Mouse (Mus musculus) cerebellum, postnatal 25 days (tissue): ENCODE measurements around the gene Eif2s3x.
A peak's percentile ranks its signal among the peaks of the same experiment; 100 is the strongest.

Experiments
- DNase-seq, 2 experiments: peaks; one replicate each; pipeline ENCODE4 v3.0.0; 2021; ENCODE audit warnings: mixed read lengths in 2 of 2

Eif2s3x gene

DNA sequence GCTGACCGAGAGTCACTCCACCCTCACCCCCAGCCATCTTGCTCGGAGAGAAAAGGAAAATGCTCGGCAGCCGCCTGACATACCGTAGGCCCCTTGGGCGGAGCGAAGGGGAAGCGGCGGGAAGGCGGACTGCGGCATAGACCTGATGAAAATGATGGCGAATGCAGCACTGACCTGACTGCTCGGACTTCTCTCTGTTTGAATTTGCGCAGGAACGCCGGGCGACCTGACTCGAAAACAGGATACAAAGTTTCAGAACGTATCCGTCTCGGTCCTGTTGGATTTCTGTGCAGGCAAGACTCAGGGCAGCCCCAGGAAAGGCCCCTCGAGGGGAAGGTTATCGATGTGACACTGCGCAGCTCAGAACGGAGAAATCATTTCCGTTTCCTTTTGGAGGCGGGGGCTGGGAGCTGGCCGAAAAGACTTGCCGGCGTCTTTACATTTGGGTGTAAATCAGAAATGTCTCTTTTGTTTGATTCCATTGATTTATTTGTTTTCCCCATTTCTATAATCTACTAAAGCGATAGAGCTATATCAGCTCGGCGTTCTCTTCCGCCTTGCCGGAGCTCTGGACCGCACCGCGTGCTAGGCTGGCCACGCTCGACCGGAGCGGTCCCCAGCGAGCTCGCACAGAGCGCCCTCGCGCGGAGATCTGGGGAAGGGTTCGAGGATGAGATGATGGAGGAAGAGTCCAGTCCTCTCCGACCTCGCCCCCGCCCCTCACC, at the start of gene Eif2s3x:
TSS of gene Eif2s3x (minus strand) at position 266 of the 725 bp plus-strand sequence.
- peak; percentile 92 to 96 for DNase-seq

DNA sequence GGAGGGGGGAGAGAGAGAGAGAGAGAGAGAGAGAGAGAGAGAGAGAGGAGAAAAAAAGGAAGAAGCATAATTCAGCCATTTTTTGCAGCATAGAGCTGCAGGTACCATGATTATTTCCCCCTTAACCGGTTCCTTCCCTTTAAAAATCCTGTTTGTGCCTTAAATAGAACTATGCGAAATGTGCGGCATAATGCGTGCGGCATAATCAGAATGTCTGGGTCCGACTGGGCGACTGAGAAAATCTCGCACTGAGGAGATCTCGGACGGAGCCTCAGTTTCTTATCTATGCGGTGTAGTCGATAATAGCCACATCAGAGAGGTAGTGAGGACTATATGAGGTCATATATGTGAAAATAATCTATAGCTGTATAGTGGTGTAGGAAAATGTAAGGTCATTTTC, 22.9 kb upstream of the Eif2s3x start:
- DNase-seq: peak in 1 of 2 experiments; percentile 7

DNA sequence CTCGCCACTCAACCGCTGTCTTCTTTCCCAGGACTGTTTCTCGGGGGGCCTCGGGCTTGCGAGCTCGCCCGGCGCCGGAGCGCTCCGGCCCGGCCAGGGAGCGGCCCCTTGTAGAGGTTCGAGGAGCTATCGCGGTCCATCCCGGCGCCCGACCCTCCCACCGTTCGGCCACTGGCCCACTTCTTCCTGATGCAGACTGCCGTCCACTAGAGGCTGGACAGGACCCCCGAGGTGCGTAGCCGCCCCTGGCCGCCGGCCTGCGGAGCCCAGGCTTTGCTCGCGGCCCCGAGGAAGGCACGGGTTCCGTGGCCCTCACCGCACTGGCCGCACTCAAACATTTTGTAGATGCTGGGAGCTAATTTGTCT, 22.5 kb upstream of the Eif2s3x start:
- peak; percentile 47 to 54 for DNase-seq

DNA sequence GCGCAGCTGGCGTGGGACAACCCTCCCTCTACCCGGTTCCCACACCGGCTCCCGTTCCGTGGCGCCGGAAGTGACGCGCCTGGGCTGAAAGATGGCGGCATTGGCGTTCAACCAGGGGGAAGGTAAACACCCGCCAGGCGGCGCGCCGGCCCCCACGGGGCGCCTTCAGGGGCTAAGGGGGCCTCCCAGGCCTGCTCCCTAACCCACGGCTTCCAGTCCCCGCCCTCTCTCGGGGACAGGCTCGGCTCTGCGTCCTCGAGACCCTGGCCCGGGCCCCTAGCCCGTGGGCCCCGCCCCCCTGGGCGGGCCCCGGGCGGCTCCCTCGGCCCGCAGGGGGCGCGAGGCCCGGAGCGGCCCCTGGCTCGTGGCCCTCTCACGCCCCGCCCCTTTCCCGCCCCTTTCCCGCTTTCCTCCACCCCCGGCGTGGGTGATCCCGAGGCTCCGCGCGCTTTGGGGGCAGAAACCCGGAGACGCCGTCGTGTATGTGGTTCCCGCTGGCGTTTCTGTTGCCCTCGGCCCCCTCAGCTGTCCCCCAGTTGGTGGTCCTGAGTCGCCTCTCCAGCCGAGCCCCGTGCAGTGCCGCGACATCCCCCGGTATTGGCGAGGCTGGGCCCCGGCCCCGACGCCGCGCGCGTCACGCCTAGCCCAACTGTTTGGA, 22.0 kb upstream of the Eif2s3x start, which contains the start of gene Klhl15:
TSS of gene Klhl15 (plus strand) at position 68 of the 658 bp plus-strand sequence.
- DNase-seq: peak; percentile 81 to 85

DNA sequence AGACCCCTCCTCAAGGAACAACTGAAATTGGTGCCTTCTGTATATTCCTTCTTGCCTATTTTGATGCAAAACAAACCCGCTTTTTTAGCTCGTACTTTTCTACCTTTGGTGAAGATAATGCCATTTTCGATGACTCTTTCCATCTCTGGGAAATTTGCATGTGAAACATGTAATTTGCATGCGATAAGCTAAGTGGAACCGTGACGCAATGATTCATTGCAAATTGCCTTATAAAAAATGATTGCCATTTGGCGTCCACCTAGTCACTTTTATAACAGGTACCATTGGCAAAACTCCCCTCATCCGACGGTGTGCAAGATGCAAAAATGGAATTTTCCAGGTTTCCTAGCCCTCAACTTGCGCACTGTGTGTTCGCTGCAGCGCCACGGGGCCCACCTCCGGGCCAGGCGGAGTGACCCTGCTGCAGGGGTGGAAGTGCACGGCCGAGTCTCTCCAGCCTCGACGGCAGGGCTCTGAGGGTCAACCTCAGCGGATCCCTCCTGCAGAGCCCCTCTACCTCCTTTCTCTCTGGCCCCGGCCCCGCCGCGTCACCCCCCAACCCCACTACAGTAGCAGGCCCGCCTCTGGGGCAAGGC, 21.4 kb upstream of the Eif2s3x start:
- DNase-seq: no peak

DNA sequence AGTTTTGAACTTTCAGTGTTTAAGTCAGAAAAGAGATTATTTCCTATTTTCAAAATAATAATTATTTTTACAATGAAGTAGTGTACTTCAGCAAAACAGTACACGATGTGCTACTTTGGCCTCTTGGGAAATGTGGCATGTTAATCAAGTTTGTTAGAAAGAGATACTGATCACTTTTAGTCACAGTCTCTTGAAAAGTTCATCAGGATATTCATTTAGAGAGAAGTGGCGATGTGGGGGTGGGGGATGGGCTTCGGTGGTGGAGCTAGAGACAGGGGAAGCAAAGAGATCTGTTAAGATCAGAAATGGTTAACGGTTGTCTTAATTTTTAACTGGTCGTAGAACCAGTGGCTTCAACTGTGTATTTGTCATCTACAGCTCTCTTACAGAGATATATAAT, 20.8 kb upstream of the Eif2s3x start:
- DNase-seq: peak in 1 of 2 experiments; percentile 16

DNA sequence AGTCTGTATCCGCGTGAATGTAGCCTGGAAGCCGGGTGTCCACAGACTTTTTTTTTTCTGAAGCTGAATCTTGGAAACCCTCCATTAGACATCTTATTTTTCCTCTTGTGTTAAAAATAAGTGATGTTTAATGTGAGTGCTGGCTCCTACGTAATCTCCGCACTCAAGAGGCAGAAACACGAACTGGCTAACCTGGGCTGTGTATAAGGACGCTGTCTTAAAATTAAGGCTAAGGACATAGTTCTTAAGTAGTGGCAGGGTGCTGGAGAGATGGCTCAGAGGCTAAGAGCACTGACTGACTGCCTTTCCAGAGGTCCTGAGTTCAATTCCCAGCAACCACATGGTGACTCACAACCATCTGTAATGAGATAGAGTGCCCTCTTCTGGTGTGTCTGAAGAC, 722 bp upstream of the Eif2s3x start:
- DNase-seq: peak in 1 of 2 experiments; percentile 14

DNA sequence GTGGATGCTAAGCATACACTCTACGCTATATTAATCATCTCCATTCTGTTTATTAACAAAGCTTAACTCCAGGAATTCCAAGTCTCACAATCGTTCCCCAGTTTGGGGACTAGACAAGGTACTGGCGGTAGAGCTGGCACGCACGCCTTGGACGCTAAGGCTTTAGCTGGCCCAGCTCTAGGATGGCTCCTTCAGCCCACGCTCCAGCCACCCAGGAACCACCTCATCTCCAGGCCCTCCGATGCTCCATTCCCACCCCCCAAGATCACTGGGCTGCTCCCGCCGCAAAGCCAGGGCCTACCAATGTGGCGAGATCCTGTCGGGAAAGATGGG, 432 bp downstream of the Eif2s3x start:
- DNase-seq: no peak

DNA sequence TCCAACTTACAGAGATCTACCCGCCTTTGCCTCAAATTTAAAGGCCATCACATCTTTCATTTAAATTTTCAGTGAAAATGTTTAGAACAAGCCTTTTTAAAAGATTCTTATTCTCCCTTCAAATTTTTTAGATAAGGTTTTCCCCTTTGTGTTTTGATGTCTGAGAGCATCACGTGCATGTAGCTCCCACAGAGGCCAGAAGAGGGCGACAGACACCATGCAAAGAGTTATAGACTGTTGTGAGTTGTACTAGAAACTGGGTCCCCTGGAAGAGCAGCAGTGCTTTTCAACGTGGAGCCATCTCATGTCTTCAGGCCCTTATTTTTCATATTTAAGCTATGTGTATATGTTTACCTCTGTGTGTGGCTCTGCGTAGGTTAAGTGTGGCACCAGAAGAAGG, 14.9 kb downstream of the Eif2s3x start:
- peak; percentile 12 to 63 for DNase-seq

DNA sequence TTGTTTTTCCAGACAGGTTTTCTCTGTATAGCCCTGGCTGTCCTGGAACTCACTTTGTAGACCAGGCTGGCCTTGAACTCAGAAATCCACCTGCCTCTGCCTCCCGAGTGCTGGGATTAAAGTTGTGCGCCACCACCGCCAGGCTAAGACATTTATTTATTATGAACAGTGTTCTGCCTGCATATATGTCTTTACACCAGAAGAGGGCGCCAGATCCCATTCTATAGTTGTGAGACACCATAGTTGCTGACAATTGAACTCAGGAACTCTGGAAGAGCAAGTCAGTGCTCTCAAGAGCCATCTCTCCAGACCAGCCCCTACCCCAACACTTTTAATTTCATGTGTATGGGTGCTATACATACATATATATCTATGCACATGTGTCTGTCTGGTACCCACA, 18.8 kb downstream of the Eif2s3x start:
- DNase-seq: peak; percentile 8 to 15

DNA sequence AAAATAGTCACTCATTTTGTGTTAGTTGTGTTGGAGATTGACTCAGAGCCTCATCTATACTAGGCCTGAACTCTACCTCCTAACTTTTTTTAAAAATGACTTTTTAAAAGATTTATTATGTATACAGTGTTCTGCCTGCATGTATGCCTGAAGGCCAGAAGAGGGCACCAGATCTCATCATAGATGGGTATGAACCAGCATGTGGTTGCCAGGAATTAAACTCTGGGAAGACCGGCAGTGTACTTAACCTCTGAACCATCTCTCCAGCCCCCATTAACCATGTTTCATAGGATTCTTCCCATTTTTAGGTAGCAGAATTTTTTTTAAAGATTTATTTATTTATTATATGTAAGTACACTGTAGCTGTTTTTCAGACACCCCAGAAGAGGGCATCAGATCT, 27.5 kb downstream of the Eif2s3x start:
- no peak for DNase-seq

DNA sequence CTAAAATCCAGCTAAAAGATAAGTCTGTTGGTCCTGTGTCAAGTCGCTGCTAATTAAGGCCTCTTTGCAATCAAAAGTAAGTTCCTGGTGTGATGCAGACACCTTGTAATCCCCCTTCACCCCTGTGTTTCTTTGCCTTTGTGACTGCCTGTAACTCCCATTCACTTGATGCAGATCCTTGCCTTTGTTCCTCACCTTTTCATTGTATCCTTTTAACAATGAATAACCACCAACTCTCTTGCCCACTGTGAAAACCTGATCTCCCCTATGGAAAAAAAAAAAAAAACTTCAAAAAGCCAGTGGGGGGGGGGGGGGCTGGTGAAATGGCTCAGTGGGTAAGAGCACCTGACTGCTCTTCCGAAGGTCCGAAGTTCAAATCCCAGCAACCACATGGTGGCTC, 28.8 kb downstream of the Eif2s3x start:
- no peak for DNase-seq

DNA sequence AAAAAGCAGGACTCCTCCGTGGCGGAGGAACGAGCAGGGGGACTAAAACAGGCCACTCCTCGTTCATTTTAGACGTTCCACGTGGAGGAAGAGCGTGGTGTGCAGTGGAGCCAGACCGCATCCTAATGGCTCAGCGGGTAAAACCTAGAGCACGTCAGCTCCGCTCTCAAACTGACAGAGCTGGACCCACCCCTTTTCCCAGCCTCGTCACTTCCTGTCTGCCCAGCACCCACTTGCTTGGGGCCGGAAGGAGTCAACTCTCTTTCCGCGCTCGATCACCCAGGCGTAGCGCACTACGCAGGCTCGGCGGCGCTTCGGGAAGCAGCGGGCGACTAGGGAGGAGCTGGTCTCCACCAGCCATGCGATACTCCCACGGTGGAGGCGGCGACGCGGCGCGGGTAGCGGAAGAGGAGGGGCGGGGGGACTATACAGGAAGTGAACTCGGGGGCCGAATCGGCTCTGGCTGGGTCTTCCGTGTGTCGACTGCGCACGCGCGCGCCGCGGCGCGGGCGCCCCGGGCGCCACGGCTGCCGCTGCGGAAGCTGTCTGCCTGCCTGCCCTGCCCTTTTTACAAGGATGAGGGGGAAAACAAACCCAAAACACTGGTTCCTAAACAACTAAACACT, 34.8 kb downstream of the Eif2s3x start:
- DNase-seq: peak; percentile 91 to 94

DNA sequence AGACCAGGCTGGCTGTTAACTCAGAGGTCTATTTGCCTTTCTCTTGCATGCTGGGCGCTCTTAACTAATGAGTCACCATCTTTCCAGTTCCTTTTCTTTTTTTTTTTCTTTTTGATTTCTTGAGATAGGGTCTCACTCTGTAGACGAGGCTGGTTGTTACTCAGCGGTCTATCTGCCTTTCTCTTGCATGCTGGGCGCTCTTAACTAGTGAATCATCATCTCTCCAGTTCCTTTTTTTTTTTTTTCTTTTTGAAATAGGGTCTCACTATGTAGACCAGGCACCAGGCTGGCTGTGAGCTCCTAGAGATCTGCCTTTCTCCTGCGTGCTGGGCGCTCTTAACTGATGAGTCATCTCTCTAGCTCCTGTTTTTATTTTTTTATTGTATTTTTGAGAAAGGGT, 43.3 kb downstream of the Eif2s3x start:
- DNase-seq: no peak

DNA sequence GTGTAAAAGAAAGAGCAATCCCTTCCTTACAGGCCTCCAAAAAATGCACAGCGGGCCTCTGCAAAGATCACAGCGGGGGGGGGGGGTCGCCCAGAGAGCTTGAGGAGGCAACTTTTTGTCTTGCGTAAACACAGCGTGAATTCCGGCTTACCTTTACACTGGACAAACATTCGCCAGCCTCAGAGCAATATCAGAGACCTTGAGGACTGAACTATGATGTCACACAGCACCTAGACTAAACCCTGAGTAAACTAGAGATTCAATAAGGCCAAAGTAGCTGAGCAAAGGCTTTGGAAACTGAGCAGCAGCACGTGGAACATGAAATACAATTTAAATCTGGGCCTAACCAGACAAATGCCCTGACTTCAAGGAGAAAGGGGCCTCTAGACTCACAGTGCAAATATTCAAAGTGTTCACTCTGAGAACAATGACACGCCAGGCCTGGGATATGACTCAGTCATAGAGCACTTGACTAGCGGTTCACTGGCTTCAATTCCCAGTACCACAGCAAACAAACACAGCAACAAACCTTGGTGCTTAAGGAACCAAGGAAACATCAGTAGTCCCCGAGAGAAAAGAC, 60.3 kb downstream of the Eif2s3x start:
- no peak for DNase-seq

DNA sequence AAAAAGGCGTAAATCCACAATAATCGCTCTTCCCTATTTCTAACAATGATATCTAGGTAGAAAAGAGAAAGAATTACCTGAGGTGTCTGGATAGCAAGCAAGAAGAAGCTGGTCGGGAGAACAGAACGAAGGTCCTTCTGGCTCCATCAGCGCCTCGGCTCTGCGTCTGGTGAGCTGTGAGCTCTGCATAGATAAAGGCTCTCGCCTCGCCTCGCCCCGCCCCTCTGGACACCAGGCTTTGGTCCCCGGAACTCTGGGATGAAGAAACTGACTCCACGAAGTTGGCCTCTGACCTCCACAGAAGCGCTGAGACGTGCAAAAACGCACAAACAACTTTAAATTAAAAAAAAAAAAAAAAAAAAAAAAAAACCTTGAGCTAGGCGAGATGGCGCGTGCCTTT, 62.2 kb downstream of the Eif2s3x start:
- no peak for DNase-seq

DNA sequence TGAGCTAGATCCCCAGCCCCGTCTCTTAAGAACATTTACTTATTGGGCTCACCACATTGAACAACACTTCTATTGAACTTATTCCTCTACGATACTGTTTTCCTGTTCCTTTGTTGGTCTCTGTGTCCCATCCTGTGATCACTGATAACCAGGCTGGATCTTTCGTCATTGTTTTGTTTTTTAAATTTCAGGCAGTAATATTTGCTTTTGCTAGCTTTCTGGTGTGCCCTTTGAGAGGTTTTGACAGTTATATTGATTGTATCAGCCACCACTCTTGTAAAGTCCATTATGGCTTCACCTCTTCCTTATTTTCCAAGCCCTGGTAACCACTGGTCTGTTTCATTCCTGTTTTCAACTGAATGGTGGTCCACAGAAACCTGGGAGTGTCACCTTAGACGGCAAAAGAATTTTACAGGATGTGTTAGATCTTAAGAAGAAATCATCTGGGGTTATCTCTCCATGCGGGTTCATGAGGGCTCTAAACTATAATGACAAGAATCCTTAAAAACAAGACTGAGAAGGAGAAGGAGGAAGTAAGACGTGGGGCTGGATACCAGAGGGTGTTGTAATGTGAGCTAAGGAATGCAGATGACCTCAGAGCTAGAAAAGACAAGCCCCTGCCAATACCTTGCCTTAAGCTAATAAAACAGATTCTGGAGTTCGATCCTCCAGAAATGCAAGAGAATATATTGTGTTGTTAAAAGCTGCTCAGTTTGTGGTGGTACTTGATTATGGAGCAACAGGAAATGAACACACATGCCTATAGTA, 70.5 kb downstream of the Eif2s3x start:
- no peak for DNase-seq

DNA sequence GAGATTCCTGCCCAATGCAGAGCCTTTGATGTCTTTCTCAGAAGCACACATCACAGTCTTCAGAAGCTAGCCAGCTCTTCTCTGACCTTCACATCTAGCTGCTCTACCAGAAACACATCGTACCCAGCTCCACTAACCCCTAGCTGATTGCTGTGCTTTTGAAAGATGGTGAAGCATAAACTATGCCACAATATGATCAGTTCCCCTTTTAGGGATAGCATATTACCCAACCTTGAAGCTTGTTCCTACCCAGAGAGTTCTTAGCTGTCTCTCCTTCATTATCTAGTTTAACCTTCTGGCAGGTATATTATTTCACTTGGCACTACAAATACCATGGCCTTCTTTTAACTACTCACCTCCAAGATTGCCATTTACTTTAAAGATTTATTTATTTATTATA, 72.6 kb downstream of the Eif2s3x start:
- DNase-seq: no peak
